Mouse (Mus musculus) G1E (cell line): ENCODE measurements around the gene Tmem50a.

ENCODE experiments used
- CTCF ChIP-seq: IDR thresholded peaks from 2 replicates; pipeline ENCODE4 v1.5.1; 2012; ENCODE audit warnings: low read depth, low read length, inconsistent platforms, mixed read lengths
- POLR2AphosphoS5 ChIP-seq: IDR thresholded peaks from 2 replicates; pipeline ENCODE4 v1.6.1; 2012; ENCODE audit warnings: low read depth, low read length, inconsistent platforms; ENCODE audit not compliant: insufficient replicate concordance

DNA sequence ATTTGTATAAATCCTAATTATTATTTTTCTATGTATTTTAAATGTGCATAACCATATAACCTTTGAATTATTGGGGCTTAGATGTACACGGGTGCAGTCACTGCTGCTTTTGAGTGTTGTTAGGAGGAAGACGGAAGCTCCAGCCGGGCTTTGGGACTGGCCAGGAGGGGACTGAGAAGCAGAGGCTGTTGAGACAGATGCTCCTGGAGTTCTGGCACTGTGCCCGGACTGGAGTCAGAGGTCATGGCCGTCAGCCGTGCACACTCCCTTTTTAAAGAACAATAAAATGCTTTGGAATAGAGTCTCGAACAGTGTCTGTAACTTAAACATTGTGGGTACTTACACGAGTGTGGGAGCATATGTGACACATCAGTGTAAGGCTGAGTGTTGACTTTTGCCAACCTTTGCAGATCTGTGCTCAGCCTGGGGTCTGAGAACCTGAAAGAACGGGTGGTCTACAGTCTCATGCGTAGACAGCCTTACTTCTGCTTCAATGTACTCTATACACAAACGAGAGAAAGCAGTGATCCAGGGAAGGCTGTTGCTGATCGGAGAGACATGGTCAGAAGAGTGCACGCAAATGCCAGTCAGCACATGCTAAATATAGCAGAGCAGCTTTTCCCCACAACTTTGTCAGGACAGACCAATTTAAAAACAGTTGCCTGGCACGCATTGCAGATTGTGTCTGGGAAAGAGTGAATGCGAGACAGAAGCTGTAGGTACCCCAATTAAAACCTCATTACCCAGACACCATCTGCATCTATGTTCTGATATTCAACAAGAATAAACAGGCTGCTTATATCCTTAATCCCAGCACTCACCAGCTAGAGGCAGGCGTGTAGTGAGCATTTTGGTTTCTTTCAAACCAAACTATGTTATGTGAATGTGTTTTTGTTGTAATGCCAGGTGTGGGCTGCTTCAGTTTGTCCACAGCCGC is 22.7 kb upstream of the Tmem50a start:
- TF ChIP-seq POLR2AphosphoS5 (no peak; the same call in 1 of the 2 replicates), CTCF (no peak)
